Mouse (Mus musculus) kidney, postnatal 14 days (tissue): ENCODE data around the gene Ces2h.

Experiments
- DNase-seq: peaks from one replicate; pipeline ENCODE4 v3.0.0; 2022; ENCODE audit warnings: mixed read lengths

The Ces2h gene

GRCm38 (mm10) chr8:105000586-105000985 is at the start of gene Ces2h:
TSS of gene Ces2h (plus strand) at chr8:105000853.
- peak; percentile 81 for DNase-seq

GRCm38 (mm10) chr8:104961537-104961961 is 39.1 kb upstream of the Ces2h start, which contains the start of gene Ces2g:
TSS of gene Ces2g (plus strand) at chr8:104961718.
- DNase-seq, result peak; percentile 22

GRCm38 (mm10) chr8:104962229-104962901 is 38.3 kb upstream of the Ces2h start:
- DNase-seq, result no peak

GRCm38 (mm10) chr8:104963375-104963894 is 37.2 kb upstream of the Ces2h start:
- no peak for DNase-seq

- DNase-seq, result no peak
Measured at GRCm38 (mm10) chr8:104984126-104984525, 16.5 kb upstream of the Ces2h start.

GRCm38 (mm10) chr8:104984942-104985341 is 15.7 kb upstream of the Ces2h start:
- peak; percentile 79 for DNase-seq

- peak; percentile 29 for DNase-seq
Measured at GRCm38 (mm10) chr8:104998191-104998590, 2.5 kb upstream of the Ces2h start.

- DNase-seq, result no peak
Measured at GRCm38 (mm10) chr8:104999183-104999582, 1.5 kb upstream of the Ces2h start.

GRCm38 (mm10) chr8:105010000-105010399 is 9.3 kb downstream of the Ces2h start:
- peak; percentile 23 for DNase-seq

- no peak for DNase-seq
Measured at GRCm38 (mm10) chr8:105011136-105011535, 10.5 kb downstream of the Ces2h start.

- no peak for DNase-seq
Measured at GRCm38 (mm10) chr8:105014391-105014790, 13.7 kb downstream of the Ces2h start.

GRCm38 (mm10) chr8:105021954-105022353 is 21.3 kb downstream of the Ces2h start:
- no peak for DNase-seq

GRCm38 (mm10) chr8:105023087-105023486 is 22.4 kb downstream of the Ces2h start:
- DNase-seq, result peak; percentile 39

GRCm38 (mm10) chr8:105025050-105025449 is 24.4 kb downstream of the Ces2h start:
- no peak for DNase-seq

- DNase-seq, result no peak
Measured at GRCm38 (mm10) chr8:105043510-105043909, 42.9 kb downstream of the Ces2h start.

- no peak for DNase-seq
Measured at GRCm38 (mm10) chr8:105045824-105046401, 45.3 kb downstream of the Ces2h start.

- no peak for DNase-seq
Measured at GRCm38 (mm10) chr8:105048371-105048854, 47.8 kb downstream of the Ces2h start, which contains the start of gene Ces3a. TSS of gene Ces3a (plus strand) at chr8:105048601.

GRCm38 (mm10) chr8:105056211-105056610 is 55.6 kb downstream of the Ces2h start:
- DNase-seq, result no peak

- DNase-seq, result no peak
Measured at GRCm38 (mm10) chr8:105060056-105060455, 59.4 kb downstream of the Ces2h start.

GRCm38 (mm10) chr8:105066761-105067160 is 66.1 kb downstream of the Ces2h start:
- peak; percentile 35 for DNase-seq

- peak; percentile 12 for DNase-seq
Measured at GRCm38 (mm10) chr8:105067905-105068304, 67.3 kb downstream of the Ces2h start.

- DNase-seq, result no peak
Measured at GRCm38 (mm10) chr8:105068971-105069370, 68.3 kb downstream of the Ces2h start.
